Mouse (Mus musculus) cerebellum, postnatal 14 days (tissue): ENCODE data around the gene Shroom3.

ENCODE experiments used
- DNase-seq, 2 experiments: peaks; one replicate each; pipeline ENCODE4 v3.0.0; 2021; ENCODE audit warnings: mixed read lengths in 2 of 2

Shroom3 gene

DNA sequence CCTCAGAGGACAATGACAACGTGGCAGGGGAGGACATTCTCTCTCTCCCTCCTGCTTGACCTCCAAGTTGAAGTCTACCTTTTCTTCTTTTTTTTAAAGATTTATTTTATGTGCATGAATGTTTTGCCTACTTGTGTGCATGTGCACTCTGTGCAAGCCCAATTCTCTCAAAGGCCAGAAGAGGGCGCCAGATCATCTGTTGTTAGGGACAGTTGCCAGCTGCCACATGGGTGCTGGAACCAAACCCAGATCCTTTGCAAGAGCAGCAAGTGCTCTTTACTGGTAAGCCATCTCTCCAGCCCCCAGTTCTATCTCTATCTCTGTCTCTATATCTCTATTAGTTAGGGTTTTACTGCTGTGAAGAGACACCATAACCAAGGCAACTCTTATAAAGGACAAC, 300.7 kb downstream of the Shroom3 start:
- peak in 1 of 2 experiments; percentile 41 for DNase-seq

DNA sequence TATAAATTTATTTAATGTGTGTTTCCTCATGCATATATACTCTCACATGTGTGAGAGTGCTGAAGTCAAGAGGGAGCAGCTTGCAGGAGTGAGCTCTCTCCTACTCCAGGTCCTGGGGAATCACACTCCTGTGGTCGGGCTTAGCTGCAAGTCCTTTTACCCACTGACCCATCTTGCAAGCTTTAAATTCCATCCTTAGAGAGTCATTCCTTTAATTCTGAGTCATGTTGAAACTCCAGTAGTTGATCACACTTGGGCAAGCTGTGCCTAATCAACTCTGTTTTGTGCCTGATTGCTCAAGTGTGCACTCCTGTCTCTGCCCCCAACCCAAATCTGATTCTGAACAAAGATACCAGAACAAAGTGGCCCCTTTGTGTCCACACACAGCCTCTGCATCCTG, 301.5 kb downstream of the Shroom3 start:
- no peak for DNase-seq

DNA sequence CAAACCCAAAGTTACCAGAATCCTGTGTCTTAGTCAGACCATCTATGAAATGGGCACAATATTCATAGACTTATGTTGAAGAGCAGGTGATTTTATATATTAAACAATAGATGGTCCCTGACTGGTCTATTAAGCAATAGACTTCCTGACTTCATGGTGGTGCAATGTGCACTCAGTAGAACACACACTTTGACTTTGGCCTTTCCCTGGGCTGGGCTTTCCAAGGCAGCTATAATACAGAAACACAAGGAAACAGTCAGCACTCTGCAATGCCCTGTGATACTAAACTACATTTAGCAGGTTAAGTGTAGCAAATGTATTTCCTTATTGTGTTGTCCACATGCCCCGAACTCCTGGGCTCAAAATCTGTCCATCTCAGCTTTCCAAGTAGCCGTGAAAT, 302.2 kb downstream of the Shroom3 start:
- DNase-seq, result no peak

DNA sequence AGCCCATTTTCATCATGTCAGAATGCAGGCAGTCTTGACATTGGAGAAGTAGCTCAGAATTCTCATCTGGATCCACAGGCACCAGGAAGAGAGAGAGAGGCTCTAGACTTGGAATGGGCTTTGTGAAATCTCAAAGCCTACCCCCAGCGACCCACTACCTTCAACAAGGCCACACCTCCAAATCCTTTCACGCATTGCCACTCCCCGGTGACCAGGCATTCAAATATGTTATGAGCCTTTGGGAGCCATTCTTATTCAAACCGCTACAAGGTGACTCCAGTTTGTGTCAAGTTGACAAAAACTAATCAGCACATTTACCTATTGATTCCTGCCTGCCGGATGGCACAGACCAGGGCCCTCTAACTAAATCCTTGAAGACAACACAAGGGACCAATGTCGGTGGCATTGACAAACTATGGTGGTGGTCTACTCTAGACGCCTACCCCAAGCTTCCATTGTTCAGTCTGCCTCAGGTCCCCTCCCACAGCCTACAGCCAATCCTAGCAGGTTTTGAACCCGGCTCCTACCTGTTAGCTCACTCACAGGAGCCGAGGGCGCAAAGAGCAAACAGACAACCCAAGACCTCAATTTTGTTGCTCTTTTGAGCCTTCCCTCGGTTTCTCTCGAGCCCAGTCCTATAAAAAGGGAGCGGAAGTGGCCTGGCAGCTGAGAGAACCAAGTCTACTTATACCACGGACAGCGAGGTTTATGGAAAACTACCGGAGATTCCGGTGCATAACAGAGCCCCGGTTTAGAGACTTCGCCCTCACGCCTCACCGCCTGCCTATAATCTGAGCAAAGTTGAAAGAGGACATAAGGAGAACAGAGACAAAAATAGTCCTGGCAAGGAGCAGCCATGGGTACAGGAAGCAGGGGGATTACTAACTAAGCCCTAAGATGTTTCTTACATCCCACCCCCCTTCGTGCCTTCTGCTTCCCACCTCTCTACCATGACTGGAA, 303.7 kb downstream of the Shroom3 start:
- DNase-seq, result peak; percentile 33 to 46

DNA sequence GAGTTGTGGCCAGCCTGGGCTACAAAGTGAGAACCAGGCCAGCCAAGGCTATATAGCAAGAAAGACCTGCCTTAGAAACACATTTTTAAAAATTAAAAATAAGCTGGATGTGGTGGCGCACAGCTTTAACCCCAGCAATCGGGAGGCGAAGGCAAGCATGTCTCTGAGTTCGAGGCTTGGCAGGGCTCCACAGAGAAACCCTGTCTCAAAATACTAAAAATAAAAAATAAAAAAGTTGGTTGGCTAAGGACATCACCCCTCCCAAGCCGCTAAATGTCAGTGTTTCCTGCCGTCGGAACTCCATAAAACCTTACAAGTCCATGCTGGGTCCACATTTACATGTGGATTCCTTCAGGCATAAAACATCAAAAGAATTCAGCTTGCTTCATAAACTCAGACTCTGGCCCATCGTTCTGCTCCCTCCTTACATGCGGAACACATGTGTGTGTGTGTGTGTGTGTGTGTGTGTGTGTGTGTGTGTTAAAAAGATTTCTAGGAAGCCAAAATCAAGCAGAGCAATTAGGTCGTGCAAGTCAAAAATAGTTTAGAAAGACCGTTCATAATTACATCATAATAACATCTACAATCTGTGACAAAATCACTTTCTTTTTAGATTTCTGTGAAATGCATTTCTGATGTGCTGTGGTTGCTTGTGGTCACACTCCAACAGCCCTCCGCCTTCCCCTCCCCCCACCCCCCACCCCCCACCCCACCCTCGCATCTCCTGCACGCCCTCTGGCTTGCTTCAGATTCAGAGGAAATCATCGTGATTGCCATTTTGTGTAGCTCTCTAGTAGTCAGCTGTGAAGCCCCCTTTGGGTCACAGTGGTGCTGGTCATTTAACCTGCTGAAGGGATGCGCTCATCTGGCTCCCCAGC, 304.9 kb downstream of the Shroom3 start:
- DNase-seq, result no peak

- DNase-seq, result peak in 1 of 2 experiments; percentile 10
Measured at GRCm38 (mm10) chr5:92988769-92989356, 305.6 kb downstream of the Shroom3 start.

- no peak for DNase-seq
Measured at GRCm38 (mm10) chr5:92992106-92992505, 308.9 kb downstream of the Shroom3 start.

GRCm38 (mm10) chr5:92994309-92994708, 311.1 kb downstream of the Shroom3 start:
- DNase-seq, result no peak

DNA sequence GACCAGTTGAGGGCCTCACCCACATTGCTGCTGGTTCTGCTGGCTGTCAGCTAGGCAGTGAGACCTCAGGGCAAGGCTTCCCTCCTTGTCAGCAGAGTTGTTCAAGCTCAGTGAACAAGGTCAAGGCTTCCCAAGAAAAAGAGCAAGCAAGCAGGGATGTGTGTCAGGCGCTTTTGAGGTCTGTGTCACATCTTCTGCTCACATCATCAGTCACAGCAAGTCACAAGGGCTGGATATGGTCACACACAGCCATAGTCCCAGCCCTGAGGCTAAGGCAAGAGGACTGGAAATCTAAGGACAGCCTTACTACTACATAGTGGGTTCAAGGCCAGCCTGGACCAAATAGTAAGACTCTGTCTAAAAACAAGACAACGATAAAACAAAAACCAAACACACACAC, 311.6 kb downstream of the Shroom3 start:
- no peak for DNase-seq

- DNase-seq, result no peak
Measured at GRCm38 (mm10) chr5:92997428-92998120, 314.3 kb downstream of the Shroom3 start.

DNA sequence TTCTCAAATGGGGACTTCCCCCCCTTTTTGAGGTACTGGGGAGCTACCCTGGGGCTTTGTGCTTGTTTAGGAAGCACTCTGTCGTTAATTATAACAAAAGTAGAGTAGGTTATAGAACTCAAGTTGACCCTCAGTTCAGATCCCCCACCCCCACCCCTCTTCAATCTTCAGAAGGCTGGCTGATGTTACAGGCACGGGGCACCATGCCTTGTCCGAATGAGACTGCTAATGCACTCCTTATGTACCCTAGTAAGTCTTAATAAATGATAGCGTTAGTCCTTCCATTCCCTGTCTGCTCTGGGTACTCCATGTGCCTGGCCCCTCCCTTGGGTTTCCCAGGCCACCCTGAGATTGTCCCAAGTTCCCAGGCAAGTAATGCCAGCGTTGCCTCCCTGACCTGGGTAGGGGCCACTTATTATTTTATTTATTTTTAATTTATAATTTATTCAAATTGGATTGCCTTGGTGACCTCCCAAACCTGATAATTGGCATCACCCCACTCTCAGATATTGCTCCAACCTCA, 315.3 kb downstream of the Shroom3 start:
- DNase-seq, result no peak

- no peak for DNase-seq
Measured at GRCm38 (mm10) chr5:93000060-93000459, 316.8 kb downstream of the Shroom3 start.

GRCm38 (mm10) chr5:93000774-93001757, 317.8 kb downstream of the Shroom3 start:
- peak in 1 of 2 experiments; percentile 24 for DNase-seq

DNA sequence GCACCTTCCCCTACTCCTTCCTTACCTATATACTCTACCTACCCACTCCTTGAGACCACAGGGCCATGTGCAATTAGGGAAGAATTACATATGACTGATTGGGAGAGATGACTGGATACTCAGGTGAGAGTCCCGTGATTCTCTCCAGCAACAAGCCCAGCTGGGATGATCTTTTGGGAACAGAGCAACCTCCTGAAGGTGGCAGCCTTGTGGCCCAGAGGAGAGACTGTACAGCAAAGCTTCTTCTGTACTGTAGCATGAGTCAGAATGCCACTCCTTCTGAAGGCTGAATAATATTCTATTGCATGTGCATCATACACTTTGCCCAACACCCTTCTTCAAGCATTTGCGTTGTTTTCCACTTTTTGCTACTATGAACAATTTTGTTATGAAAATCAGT, 319.4 kb downstream of the Shroom3 start:
- DNase-seq, result no peak

DNA sequence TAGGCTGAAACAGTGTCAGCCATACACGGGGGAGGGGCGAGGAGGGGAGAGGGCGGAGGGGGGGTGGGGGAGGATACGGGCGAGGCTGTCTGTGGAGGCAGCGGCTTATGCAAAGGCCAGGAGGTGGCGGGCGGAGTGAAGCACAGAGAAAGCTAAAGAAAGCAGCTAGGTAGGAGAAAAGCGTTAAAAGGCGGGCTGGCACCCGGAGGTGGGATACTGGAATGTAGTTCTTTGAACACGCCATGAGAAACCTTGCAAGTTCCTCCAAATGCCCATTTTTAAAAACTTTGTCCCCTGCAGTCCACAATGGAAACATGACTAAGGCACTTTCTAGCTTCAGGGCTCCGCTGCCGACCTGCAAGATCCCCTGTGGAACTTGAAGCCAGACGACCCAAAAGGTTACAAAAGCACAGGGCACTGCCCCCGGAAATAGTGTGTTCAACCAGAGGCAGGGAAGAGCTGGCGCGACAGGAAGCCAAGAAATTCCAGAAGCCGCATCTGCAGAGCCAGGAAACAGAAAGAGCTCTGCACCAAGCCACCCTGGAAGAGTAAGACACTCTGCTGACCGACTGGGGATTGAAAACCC, 322.1 kb downstream of the Shroom3 start:
- DNase-seq, result peak; percentile 20 to 33

DNA sequence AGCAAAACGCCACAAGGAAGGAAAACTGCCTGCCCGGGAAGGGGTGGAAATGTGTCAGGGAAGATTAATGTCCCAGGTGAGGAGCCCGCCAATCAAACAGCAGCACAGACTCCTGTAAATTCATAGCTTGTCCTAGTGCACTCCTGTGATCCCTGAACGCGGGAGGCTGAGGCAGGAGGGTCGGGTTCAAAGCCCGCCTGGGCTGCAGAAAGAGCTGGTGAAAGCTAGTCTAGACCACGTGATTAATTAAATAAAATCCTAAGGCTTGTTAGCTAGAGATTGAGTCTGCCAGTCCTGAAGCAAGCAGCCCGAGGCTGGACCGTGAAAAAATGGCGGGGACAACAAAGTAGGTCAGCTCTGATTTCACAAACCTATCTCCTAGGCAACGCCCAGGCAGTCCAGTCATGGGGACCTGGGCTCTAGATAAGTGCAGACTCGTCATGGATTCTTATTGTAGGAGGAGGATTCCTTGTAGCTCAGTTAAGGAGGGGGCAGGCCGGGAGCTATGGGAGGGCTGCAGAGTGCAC, 322.6 kb downstream of the Shroom3 start:
- DNase-seq, result peak; percentile 22 to 26

DNA sequence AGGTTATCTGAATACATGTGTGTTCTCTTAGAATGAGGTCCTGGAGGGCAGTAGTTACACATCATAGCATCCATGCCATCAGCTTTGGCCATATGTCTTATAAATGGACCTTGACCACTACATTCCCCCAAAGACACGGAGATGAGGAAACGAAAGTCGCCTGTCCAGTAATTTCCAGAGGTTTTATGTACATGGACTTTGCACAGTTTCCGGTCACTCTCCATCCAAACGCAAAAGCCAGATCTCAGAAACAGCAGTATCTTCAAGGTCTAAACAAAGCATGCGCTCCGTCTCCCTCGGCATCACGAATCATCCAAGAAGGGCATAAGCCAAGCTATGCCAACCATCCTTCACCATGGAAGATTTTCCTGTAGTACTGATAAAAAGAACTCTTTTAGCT, 325.0 kb downstream of the Shroom3 start:
- no peak for DNase-seq
